Mouse (Mus musculus) thymus, postnatal 14 days (tissue): ENCODE data around the gene Mks1.

Experiments used
- DNase-seq: peaks from one replicate; pipeline ENCODE4 v3.0.0; 2021

Mks1 gene

DNA sequence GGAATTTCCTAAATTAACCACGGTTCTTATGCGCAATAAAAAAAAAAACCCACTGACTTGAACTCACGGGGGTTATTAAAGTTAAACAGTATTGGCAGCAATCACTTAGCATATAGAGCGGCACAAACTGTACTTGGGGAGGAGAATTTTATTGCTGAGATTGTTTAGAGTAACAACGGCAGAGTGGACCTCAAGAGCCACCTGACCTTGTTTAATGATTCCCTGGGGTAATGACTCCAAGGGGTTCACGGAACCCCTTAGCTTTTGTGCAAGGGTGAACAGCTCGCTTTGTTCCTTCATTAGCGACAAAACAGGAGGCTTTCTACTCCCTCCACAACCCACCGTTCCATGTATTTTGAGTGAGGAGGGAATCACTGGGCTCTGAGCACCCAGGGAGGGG lies 26.8 kb downstream of the Mks1 start:
- DNase-seq: no peak

GRCm38 (mm10) chr11:87881714-87882113 lies 28.7 kb downstream of the Mks1 start:
- DNase-seq: no peak

- DNase-seq: no peak
These were observed 30.5 kb downstream of the Mks1 start for GRCm38 (mm10) chr11:87883493-87883892.

DNA sequence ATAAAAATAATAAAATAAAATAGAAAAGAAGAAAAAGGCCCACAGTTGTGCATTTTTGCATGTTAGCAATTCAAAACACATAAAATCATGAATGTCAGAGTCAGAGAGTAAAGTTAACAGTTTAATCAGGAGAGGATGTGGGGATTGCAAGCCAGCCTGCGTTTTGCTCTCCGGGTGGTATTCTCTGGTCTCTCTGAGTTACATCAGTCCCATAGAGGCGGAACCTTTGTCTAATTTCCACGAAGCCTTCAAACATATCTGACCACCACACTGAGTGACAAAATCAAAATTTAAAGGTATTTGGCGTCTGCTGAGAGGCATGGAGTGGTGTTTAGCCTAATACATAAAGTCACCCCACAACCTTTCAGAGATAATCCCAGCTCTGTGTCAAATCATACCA lies 31.8 kb downstream of the Mks1 start:
- DNase-seq: no peak

DNA sequence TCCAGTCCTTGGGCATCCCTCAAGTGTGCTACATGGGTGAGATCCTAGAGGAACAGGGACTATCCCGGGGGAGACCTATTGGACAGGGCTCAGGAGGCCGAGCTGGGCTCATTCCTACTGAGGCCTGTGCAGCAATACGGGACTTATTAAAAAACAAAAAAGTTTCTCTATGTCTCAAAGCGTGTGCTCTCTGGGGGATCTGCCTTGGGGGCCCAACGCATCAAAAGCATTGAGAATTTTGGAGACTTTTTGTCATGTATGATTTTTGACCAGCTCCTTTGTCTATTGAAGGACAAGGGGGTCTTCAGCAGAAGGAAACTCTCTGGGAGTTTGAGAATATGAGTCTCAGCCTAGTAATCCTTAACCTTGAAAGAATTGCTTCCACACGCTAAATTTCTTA lies 39.2 kb downstream of the Mks1 start, which contains the start of gene Olfr462:
Olfr462 (minus strand) TSS at position 101 of the 400 bp plus-strand sequence.
- no peak for DNase-seq

DNA sequence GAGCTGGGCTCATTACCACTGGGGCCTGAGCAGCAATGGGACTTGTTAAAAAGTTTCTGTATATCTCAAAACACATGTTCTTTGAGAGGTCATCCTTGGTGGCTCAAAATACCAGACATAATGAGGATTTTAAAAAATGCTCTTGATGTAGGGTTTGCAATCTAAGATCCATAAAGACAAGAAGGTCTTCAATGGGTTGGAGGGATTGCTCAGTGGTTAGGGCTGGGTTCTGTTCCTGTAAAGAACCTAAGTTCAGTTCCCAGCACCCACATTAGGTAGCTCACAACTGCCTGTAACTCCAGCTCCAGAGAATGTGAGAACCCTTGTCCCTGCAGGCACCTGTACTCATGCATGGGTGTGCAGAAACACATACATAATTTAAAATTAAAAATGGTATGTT lies 44.3 kb downstream of the Mks1 start, which contains the start of gene Olfr463:
Olfr463 (minus strand) TSS at position 101 of the 400 bp plus-strand sequence.
- no peak for DNase-seq

- DNase-seq: no peak
These were observed 51.3 kb downstream of the Mks1 start for GRCm38 (mm10) chr11:87904331-87904730.
